Mouse (Mus musculus) left cerebral cortex, adult 11 months (tissue): ENCODE results near the gene D6Ertd527e.
"Not testable (repeated sequence)": the region's sequence is repeated elsewhere in the genome, so short reads cannot be mapped to it uniquely, and the experiment has no call there.

ENCODE experiments used
- DNase-seq: peaks from one replicate; pipeline ENCODE4 v3.0.0; 2022; ENCODE audit warnings: low spot score

Gene D6Ertd527e

GRCm38 (mm10) chr6:87104123-87104796, at the start of gene D6Ertd527e:
TSS of gene D6Ertd527e (plus strand) at chr6:87104746.
- DNase-seq: no peak

- no peak for DNase-seq
Observed at GRCm38 (mm10) chr6:87059754-87060153, 44.8 kb upstream of the D6Ertd527e start.

- no peak for DNase-seq
Observed at GRCm38 (mm10) chr6:87063586-87063985, 41.0 kb upstream of the D6Ertd527e start.

- no peak for DNase-seq
Observed at GRCm38 (mm10) chr6:87068209-87068608, 36.3 kb upstream of the D6Ertd527e start.

GRCm38 (mm10) chr6:87069195-87069900, 35.2 kb upstream of the D6Ertd527e start:
- DNase-seq: no peak

- no peak for DNase-seq
Observed at GRCm38 (mm10) chr6:87070641-87071040, 33.9 kb upstream of the D6Ertd527e start.

GRCm38 (mm10) chr6:87072759-87073158, 31.8 kb upstream of the D6Ertd527e start:
- DNase-seq: no peak

- DNase-seq: no peak
Observed at GRCm38 (mm10) chr6:87075092-87075685, 29.4 kb upstream of the D6Ertd527e start.

GRCm38 (mm10) chr6:87079457-87079856, 25.1 kb upstream of the D6Ertd527e start:
- no peak for DNase-seq

GRCm38 (mm10) chr6:87085026-87085425, 19.5 kb upstream of the D6Ertd527e start:
- DNase-seq: no peak

- DNase-seq: no peak
Observed at GRCm38 (mm10) chr6:87088356-87088755, 16.2 kb upstream of the D6Ertd527e start.

GRCm38 (mm10) chr6:87090877-87091276, 13.7 kb upstream of the D6Ertd527e start:
- DNase-seq: no peak

- no peak for DNase-seq
Observed at GRCm38 (mm10) chr6:87092476-87092875, 12.1 kb upstream of the D6Ertd527e start.

- DNase-seq: not testable (repeated sequence)
Observed at GRCm38 (mm10) chr6:87093631-87094030, 10.9 kb upstream of the D6Ertd527e start.

- DNase-seq: no peak
Observed at GRCm38 (mm10) chr6:87099261-87099660, 5.3 kb upstream of the D6Ertd527e start.

- DNase-seq: no peak
Observed at GRCm38 (mm10) chr6:87099671-87100296, 4.8 kb upstream of the D6Ertd527e start.

- DNase-seq: no peak
Observed at GRCm38 (mm10) chr6:87100297-87101020, 4.1 kb upstream of the D6Ertd527e start.

- DNase-seq: peak; percentile 86
Observed at GRCm38 (mm10) chr6:87101281-87101954, 3.1 kb upstream of the D6Ertd527e start.

GRCm38 (mm10) chr6:87101955-87102353, 2.6 kb upstream of the D6Ertd527e start:
- no peak for DNase-seq

GRCm38 (mm10) chr6:87102421-87102911, 2.1 kb upstream of the D6Ertd527e start:
- no peak for DNase-seq

GRCm38 (mm10) chr6:87103314-87103713, 1.2 kb upstream of the D6Ertd527e start:
- DNase-seq: no peak
